Mouse (Mus musculus): ENCODE results near the gene Kars. TPM values are rescaled to one million over a fixed set of nuclear protein-coding genes. Genes with fewer than 3 reads are reported as not detected.

Gene Kars
- polyA plus RNA-seq, 1 experiment from 2014 or later, result 175 TPM

DNA sequence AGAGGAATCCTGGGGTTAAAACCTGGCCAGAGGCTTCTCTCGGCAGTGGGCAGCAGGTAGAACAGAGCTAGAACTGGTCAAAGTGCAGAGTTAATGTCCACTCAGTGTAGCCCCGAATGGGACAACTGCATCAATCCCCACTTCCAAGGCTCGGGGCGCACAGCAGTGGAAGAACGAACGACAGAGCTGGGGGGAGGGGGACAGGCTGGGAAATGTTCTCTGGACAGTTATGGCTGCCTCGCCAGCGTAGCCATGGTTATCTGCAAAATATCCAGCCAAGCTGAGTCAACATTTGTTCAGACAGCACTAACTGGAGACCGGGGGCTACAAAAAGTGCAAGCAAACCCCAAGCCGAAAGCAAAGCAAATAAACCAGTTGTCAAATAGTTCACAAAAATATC lies 33.0 kb downstream of the Kars start:
- no peak overlapping the region for H3K9ac ChIP-seq
- H3K4me3 ChIP-seq (replicated peaks), result no peak overlapping the region
- no peaks in the 10 kb centered on the region for H3K4me1 ChIP-seq
- ATAC-seq (ENCODE audit: insufficient number of reproducible peaks, low FRiP score, low TSS enrichment, low read depth), result no peak
- peaks cover 46% of the 10 kb centered on the region for H3K36me3 ChIP-seq
- H3K27ac ChIP-seq (replicated peaks), result no peak overlapping the region
- no peaks in the 10 kb centered on the region for H3K9me3 ChIP-seq (replicated peaks)
- WGBS, result 90% methylated on average over 10 of the region's 10 CpGs
- H3K27me3 ChIP-seq, result no peaks in the 10 kb centered on the region
- H3K4me2 ChIP-seq (replicated peaks), result no peak overlapping the region

DNA sequence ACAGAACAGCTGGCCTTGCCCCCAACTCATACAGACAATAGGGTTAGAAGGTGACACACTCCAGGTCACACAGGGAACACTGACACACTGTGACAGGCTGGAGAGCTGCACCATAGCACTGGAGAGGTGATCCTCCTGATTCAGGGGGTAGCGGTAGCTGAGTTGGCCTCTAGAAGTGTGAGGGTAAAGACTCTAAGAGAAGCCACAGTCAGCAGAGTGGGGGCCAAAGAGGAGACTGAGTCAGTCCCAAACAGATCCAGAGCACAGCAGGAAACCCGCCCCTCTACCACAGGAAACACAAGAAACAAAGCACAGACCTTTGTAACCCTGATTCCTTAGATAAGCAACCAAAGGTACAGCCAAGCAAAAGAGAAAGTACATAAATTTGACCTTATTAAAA lies 34.8 kb downstream of the Kars start:
- Histone ChIP-seq H3K4me2 (replicated peaks) (no peak overlapping the region), H3K27ac (replicated peaks) (no peak overlapping the region), H3K36me3 (peaks cover 44% of the 10 kb centered on the region), H3K4me1 (no peaks in the 10 kb centered on the region), H3K9me3 (replicated peaks) (no peaks in the 10 kb centered on the region), H3K9ac (no peak overlapping the region), H3K4me3 (replicated peaks) (no peak overlapping the region), H3K27me3 (no peaks in the 10 kb centered on the region)
- ATAC-seq (ENCODE audit: insufficient number of reproducible peaks, low FRiP score, low TSS enrichment, low read depth), result no peak
- WGBS, result 86% methylated on average over 2 of the region's 2 CpGs

GRCm38 (mm10) chr8:111975706-111976105 lies 35.4 kb downstream of the Kars start:
- no peak for ATAC-seq (ENCODE audit: insufficient number of reproducible peaks, low FRiP score, low TSS enrichment, low read depth)
- Histone ChIP-seq H3K27ac (replicated peaks) (no peak overlapping the region), H3K36me3 (peaks cover 47% of the 10 kb centered on the region), H3K27me3 (no peaks in the 10 kb centered on the region), H3K9me3 (replicated peaks) (no peaks in the 10 kb centered on the region), H3K4me1 (no peaks in the 10 kb centered on the region), H3K9ac (no peak overlapping the region), H3K4me3 (replicated peaks) (no peak overlapping the region), H3K4me2 (replicated peaks) (no peak overlapping the region)
- 91% methylated on average over 2 of the region's 2 CpGs for WGBS

DNA sequence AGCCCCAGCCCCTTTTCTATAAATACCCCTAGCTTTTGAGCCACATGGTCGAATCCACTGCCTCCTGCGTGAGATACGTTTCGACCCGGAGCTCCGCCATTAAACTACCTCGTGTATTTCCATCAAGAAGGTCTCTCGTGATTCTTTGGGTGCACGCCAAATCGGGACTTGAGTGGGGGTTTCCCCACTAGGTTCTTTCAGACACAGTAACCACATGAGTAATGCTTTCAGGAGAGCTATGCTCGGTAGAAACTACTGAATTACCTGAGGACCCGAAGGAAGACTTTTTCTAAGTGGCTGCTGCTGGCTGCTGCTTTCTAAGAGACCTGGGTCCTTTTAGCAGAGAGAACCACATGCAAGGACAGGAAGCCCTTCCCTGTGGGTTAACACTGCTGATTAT lies 37.0 kb downstream of the Kars start:
- no peak for ATAC-seq (ENCODE audit: insufficient number of reproducible peaks, low FRiP score, low TSS enrichment, low read depth)
- Histone ChIP-seq H3K4me1 (no peaks in the 10 kb centered on the region), H3K36me3 (peaks cover 42% of the 10 kb centered on the region), H3K9me3 (replicated peaks) (no peaks in the 10 kb centered on the region), H3K4me2 (replicated peaks) (no peak overlapping the region), H3K9ac (no peak overlapping the region), H3K4me3 (replicated peaks) (no peak overlapping the region), H3K27ac (replicated peaks) (no peak overlapping the region), H3K27me3 (no peaks in the 10 kb centered on the region)
- 93% methylated on average over 12 of the region's 12 CpGs for WGBS

DNA sequence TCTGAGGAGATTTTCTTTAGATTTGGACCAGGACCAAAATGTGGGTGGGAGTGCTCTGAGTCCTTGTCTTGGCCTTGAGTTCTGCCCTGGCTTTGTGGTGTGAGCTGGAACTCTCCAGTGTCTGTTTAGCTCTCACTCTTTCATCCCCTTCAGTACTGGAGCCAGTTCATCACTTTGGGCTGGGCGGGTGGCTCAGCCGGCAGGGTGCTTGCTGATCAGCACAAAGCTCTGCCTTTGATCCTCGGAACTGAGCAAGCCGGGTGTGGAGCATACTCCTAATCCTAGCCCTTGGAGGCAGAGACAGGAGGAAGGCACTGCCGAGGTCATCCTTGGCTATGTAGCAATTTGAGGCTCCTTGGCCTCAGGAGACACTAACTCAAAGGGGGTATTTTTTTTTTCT lies 42.1 kb downstream of the Kars start:
- no peaks in the 10 kb centered on the region for H3K27me3 ChIP-seq
- ATAC-seq (ENCODE audit: insufficient number of reproducible peaks, low FRiP score, low TSS enrichment, low read depth), result no peak
- H3K27ac ChIP-seq (replicated peaks), result no peak overlapping the region
- 43% methylated on average over 5 of the region's 5 CpGs for WGBS
- H3K4me2 ChIP-seq (replicated peaks), result no peak overlapping the region
- H3K9ac ChIP-seq, result no peak overlapping the region
- H3K4me3 ChIP-seq (replicated peaks), result no peak overlapping the region
- no peaks in the 10 kb centered on the region for H3K9me3 ChIP-seq (replicated peaks)
- peaks cover 4% of the 10 kb centered on the region; the same call in 1 of the 2 replicates for H3K4me1 ChIP-seq
- H3K36me3 ChIP-seq, result peaks cover 22% of the 10 kb centered on the region

GRCm38 (mm10) chr8:111968541-111968940 lies 42.6 kb downstream of the Kars start:
- peaks cover 17% of the 10 kb centered on the region; the same call in 1 of the 2 replicates for H3K36me3 ChIP-seq
- no peak overlapping the region for H3K4me2 ChIP-seq (replicated peaks)
- no peak overlapping the region for H3K27ac ChIP-seq (replicated peaks)
- WGBS, result 87% methylated on average over 10 of the region's 10 CpGs
- no peaks in the 10 kb centered on the region for H3K27me3 ChIP-seq
- ATAC-seq (ENCODE audit: insufficient number of reproducible peaks, low FRiP score, low TSS enrichment, low read depth), result no peak
- no peaks in the 10 kb centered on the region for H3K9me3 ChIP-seq (replicated peaks)
- peaks cover 4% of the 10 kb centered on the region; the same call in 1 of the 2 replicates for H3K4me1 ChIP-seq
- H3K9ac ChIP-seq, result no peak overlapping the region
- no peak overlapping the region for H3K4me3 ChIP-seq (replicated peaks)

DNA sequence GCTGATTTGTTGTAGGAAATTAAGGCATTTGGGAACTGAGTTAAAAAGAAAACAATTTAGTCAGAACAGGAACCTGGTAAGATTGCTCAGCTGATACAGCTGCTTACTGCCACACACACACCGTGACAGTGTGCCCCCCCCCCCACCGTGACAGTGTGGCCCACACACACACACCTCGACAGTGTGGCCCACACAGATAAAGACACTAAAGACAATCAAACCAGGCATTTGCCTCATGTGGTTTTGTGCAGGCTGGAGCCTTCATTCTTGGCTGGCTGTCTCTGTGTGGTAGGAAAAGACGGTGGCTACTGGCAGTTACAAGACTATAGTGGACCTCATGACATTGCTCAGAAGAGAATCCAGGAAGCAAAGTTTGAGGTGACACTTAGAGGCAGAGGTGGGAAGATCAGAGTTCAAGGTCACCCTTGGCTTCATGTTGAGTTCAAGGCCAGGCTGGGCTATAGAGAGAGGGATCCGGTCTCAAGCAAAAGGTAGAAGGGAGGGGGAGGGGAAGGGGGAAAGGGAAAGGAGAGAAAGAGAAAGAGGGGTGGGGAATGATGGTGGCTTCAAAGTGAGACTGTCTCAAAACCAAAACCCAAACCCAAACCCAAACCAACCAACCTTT lies 43.8 kb downstream of the Kars start:
- no peak for ATAC-seq (ENCODE audit: insufficient number of reproducible peaks, low FRiP score, low TSS enrichment, low read depth)
- WGBS, result 83% methylated on average over 5 of the region's 5 CpGs

DNA sequence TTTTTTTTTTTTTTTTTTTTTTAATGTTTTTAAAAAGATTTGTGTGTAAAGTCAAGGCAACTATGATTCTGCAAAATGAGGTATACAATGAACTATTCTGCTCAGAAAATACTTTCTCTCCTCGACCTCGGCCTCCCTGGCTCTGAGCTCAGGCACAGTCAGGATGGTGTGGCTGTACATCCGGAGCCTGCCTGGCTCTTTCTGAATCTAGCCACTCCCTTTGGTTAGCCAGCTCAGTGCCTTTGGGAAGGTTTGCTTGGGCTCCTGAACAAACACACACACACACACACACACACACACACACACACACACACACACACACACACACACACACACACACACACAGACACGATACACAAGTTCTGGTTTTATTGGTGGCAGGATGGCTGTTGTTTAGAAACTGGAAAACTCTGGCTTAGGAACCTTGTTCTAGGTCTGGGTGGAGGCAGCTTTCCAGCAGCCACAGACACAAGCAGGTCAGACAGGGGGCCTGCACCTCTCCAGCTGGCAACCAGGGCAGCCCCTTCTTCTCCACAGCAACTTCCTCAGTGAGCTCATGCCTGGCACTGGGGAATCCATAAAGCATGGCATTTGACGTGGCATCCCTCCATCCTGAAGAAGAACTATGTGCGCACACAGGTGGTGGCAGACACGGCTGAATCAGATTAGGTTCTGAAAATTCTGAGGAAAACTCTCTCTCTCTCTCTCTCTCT lies 46.1 kb downstream of the Kars start:
- Histone ChIP-seq H3K4me2 (replicated peaks) (no peak overlapping the region), H3K27me3 (no peaks in the 10 kb centered on the region), H3K9me3 (replicated peaks) (no peaks in the 10 kb centered on the region), H3K4me3 (replicated peaks) (no peak overlapping the region), H3K36me3 (0 out of 2 replicates have a peak, but pooled peaks cover 7% of the 10 kb centered on the region), H3K27ac (replicated peaks) (peak overlapping the region; percentile 66; the same call in 1 of the 2 replicates), H3K9ac (no peak overlapping the region), H3K4me1 (peaks cover 4% of the 10 kb centered on the region; the same call in 1 of the 2 replicates)
- no peak for ATAC-seq (ENCODE audit: insufficient number of reproducible peaks, low FRiP score, low TSS enrichment, low read depth)
- WGBS, result 61% methylated on average over 7 of the region's 7 CpGs

More for the DNA sequence above, 43.8 kb downstream of the Kars start:
- no peaks in the 10 kb centered on the region for H3K27me3 ChIP-seq
- H3K36me3 ChIP-seq, result 0 out of 2 replicates have a peak, but pooled peaks cover 13% of the 10 kb centered on the region
- peaks cover 4% of the 10 kb centered on the region; the same call in 1 of the 2 replicates for H3K4me1 ChIP-seq
- H3K9me3 ChIP-seq (replicated peaks), result no peaks in the 10 kb centered on the region
- no peak overlapping the region for H3K9ac ChIP-seq
- no peak overlapping the region for H3K4me3 ChIP-seq (replicated peaks)
- no peak overlapping the region for H3K4me2 ChIP-seq (replicated peaks)
- H3K27ac ChIP-seq (replicated peaks), result no peak overlapping the region

DNA sequence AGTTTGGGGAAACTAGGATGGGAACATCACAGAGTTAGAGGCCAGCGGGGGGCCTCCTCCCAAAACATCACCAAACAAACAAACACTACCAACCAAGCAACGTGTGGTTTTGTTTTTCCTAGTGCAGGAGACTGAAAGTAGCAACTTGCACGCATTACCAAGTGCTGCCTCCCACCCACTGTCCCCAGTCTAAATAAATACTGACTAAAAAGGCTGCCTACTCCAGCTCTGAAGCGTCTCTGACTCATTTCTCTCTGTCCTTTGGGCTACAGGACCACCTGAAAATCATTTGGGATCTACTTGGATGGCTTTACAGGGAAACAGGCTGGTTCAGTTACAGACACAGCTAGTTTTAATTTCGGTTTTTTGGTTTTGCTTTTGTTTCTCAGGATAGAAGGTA lies 46.8 kb downstream of the Kars start:
- Histone ChIP-seq H3K4me3 (replicated peaks) (no peak overlapping the region), H3K27ac (replicated peaks) (peak overlapping the region; percentile 66; the same call in 1 of the 2 replicates)

DNA sequence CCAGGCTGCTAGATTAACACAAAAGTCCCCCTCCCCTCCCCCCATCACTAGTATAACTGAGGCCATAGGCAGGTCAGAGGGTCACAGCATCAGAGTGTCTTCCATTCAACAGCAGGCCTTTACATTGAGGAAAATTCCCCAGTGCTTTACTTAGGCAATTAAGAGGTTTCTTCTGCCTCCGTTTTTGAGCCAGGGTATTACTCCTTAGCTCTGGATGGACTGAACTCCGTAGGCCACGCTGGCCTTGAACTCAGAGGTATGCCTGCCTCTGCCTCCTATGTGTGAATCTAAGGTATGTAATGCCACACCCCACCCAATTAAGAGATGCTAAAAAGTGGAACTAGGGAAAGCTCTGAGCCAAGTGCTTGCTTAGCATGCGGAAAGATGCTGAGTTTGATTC lies 47.6 kb downstream of the Kars start:
- Histone ChIP-seq H3K4me2 (replicated peaks) (no peak overlapping the region), H3K27ac (replicated peaks) (no peak overlapping the region), H3K4me3 (replicated peaks) (no peak overlapping the region), H3K27me3 (no peaks in the 10 kb centered on the region), H3K9ac (no peak overlapping the region), H3K36me3 (0 out of 2 replicates have a peak, but pooled peaks cover 7% of the 10 kb centered on the region), H3K9me3 (replicated peaks) (no peaks in the 10 kb centered on the region), H3K4me1 (peaks cover 4% of the 10 kb centered on the region; the same call in 1 of the 2 replicates)
- ATAC-seq (ENCODE audit: insufficient number of reproducible peaks, low FRiP score, low TSS enrichment, low read depth), result no peak
- WGBS, result 88% methylated on average over 4 of the region's 4 CpGs

More for the DNA sequence above, 46.8 kb downstream of the Kars start:
- 0 out of 2 replicates have a peak, but pooled peaks cover 7% of the 10 kb centered on the region for H3K36me3 ChIP-seq
- WGBS, result 35% methylated on average over 5 of the region's 5 CpGs
- no peak overlapping the region for H3K4me2 ChIP-seq (replicated peaks)
- H3K9me3 ChIP-seq (replicated peaks), result no peaks in the 10 kb centered on the region
- H3K9ac ChIP-seq, result no peak overlapping the region
- H3K4me1 ChIP-seq, result peaks cover 4% of the 10 kb centered on the region; the same call in 1 of the 2 replicates
- no peak for ATAC-seq (ENCODE audit: insufficient number of reproducible peaks, low FRiP score, low TSS enrichment, low read depth)
- H3K27me3 ChIP-seq, result no peaks in the 10 kb centered on the region

GRCm38 (mm10) chr8:111963091-111963490 lies 48.0 kb downstream of the Kars start:
- H3K9ac ChIP-seq, result no peak overlapping the region
- H3K4me3 ChIP-seq (replicated peaks), result no peak overlapping the region
- H3K4me1 ChIP-seq, result peaks cover 4% of the 10 kb centered on the region; the same call in 1 of the 2 replicates
- H3K36me3 ChIP-seq, result 0 out of 2 replicates have a peak, but pooled peaks cover 11% of the 10 kb centered on the region
- H3K9me3 ChIP-seq (replicated peaks), result no peaks in the 10 kb centered on the region
- 75% methylated on average over 10 of the region's 10 CpGs for WGBS
- H3K27me3 ChIP-seq, result no peaks in the 10 kb centered on the region
- H3K27ac ChIP-seq (replicated peaks), result no peak overlapping the region
- no peak overlapping the region for H3K4me2 ChIP-seq (replicated peaks)
- no peak for ATAC-seq (ENCODE audit: insufficient number of reproducible peaks, low FRiP score, low TSS enrichment, low read depth)
